Mouse (Mus musculus): ENCODE data around the gene Smndc1.

Gene Smndc1

DNA sequence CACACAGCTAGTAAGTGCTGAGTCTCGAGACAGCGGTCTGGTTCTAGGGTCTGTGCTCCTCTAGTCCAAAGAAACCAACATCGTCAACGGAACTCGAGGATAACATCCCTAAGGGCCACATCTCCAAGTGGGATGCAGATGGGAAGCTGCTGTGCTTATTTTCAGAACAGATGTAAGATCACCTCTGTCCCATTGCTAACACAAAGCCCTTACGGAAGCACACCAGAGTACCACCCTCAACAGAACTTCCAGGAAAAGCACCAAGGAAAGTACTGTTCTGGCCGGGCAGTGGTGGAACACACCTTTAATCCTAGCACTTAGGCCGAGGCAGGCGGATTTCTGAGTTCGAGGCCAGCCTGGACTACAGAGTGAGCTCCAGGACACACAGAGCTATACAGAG, 12.0 kb downstream of the Smndc1 start:
- DNase-seq: no peak

DNA sequence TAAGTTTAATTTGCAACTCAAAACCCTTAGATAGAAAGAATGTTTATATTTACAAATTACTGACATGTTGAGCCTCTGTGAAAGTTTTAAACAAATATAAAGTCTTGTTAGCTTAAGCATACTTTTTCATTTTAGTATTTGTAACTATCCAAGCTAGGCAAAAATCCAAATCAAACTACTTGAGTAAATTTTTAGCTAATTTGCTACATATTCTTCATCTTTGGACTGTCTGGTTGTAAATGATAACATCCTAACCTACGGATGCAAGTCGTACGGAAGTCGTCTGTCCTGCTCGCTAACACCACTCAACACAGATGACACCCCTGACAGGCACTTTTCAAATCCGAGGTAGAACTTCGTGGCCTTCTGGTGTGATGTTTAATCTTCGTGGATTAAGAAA, 12.7 kb downstream of the Smndc1 start:
- DNase-seq: no peak

DNA sequence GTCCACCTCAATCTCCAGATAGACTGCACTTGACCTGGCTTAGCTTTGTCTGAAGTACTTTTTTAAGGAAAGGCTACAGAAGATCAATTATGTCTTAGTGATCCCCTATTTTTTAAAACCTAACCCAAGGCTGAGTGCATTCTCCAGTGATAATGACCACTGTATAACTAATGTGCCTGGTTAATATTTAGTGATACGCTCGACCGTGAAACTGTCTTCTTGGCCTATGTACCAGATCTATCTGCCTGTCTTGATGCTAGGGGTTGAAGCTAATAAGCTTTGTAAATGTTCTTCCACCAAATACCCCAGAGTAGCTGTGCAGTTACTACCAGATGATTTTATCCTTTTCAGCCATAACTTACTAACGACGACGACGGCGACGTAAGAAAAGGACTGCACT, 14.6 kb downstream of the Smndc1 start:
- no peak for DNase-seq

DNA sequence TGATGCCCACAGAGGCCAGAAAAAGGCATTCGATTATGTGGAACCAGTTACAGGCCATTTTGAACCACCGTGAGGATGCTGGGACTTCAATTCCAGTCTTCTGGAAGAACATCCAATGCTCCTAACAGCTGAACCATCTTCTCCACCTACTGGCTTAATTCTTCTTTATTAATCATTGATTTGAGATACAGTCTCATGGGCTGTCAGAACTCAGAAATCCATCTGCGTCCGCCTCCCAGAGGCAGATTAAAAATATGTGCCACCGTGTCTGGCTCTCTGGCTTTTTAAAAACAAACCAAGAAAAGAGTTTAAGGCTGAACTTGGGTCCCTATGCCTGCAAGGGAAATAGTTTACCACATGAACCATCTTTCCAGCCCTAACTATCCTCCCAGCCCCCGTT, 15.1 kb downstream of the Smndc1 start:
- no peak for DNase-seq

DNA sequence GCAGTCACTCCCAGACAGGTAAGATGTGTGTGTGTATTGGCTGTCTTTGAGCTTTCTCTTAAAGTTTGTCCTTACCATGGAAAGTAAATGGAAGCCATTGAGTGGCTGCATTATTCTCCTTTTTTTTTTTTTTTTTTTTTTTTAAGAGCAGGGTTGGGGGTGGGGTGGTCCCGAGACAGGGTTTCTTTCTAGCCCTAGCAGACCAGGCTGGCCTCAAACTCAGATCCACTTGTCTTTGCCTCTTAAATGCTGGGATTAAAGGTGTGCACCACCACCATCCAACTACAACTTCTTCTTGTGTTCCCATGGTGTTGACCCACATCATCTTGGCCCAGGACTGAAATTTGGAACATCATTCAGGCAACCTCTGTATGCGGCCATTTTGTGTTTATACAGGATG, 16.8 kb downstream of the Smndc1 start:
- no peak for DNase-seq

DNA sequence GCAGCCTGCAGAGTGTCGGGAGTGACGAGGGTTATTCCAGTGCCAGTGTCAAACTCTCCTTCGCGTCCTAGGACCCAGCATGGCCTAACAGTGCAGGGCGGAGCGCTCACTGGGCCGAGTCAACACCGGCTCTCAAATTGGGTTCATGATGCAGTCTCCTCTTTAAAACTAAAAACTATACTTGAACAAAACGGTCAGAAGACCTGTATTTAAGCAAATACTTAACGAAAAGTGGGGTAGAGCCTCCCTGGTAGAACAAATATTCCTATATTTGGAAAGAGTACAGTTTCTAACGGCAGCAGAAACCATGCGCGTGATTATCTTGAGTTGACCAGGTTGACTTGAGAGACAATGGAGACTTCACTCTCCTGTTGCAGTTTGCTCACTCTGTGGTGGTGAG, 18.7 kb downstream of the Smndc1 start, which contains the start of gene Gm10197:
Gm10197 (minus strand) TSS at position 101 of the 400 bp plus-strand sequence.
- DNase-seq: no peak

DNA sequence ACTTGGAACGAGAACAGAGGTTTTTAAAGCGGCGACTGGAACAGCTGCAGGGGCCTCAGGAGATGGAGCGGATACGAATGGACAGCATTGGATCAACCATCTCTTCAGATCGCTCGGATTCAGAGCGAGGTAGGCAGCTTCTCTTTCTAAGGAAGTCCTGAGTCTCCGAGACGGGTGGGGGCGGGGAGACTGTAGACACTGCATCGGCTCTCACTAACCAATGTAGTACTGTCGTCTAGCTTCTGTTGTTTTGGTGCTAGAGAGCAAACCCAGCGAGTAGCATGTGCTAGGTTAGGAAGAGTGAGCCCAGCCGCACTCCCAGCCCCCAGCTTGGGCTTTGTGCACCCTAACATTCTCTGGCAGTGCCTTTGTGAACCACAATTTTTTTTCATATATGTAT, 20.1 kb downstream of the Smndc1 start:
- no peak for DNase-seq

DNA sequence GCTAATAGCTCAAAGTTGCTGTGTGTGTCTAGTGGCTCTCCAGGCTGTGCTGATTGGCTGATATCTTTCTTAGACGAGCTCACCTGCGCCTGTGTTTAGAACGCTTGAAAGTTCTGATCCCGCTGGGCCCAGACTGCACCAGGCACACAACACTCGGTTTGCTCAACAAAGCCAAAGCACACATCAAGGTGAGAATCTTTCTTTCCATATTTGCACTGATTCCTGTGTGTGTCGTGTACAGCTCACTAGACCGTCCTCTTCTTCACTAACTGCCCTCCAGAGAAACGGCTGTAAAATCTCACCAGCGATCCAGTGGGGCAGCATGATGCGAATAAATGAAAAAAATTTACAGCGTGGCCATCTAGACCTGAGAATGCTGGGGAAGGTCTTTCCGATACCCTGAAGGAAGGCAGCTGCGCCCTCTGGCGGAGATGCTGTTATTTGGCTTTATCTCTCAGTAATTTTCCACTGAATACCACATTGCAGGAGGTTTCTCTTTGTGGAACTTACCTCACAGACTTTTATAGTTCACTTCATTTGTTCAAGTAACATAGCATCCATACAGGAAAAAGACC, 20.8 kb downstream of the Smndc1 start:
- peak; percentile 93 to 96 for DNase-seq

DNA sequence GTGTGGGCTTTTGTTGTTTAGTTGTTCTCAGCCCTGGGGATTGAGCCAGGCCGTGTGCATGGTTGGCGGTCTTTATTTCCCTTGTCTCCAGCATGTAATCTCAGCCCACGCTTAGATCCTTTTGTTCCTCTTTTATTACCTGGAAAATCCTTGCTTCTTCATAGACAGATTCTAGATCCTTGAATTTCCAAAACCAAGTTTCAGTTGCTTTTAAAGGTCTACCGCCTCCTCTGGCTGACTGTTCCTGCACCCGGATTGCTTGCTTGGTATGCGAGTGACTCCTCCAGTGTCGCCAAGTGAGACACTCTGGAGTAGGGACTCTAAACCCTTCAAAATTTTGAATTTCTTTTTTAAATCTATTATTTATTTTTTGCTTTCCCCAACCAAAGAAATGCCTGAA, 23.5 kb downstream of the Smndc1 start:
- DNase-seq: no peak

DNA sequence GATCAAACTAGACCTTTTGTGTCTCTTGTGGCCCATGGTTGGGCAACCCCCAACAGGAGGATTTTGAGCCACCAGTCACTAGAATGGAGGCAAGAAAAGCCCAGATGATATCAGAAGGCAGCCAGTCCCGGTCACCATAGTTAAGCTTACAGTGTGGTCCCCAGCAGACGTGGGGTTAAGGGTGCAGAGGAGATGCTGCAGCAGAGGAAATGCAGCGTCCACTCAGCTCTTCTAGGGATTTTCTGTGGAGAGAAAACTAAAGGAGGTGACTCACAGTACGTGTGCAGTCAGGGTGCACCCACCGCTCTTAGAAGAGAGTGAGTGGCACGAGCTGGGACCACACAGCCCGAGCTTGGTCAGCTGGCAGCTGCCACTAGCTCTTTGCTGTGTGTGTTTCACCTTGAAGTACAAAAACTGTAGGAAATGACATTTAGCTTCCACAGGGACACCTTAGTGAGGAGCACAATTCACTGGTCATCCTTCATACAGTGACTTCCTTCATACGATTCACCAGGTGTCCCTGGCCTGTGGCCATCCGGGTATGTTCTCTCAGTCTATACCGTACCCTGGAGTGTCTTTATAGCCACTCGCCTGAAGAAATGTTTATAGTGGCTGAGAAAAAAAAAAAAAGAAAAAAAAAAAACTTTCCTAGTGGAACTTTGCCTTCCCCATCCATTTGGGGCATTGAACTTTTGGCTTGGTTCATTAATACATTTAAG, 24.2 kb downstream of the Smndc1 start:
- DNase-seq: no peak

DNA sequence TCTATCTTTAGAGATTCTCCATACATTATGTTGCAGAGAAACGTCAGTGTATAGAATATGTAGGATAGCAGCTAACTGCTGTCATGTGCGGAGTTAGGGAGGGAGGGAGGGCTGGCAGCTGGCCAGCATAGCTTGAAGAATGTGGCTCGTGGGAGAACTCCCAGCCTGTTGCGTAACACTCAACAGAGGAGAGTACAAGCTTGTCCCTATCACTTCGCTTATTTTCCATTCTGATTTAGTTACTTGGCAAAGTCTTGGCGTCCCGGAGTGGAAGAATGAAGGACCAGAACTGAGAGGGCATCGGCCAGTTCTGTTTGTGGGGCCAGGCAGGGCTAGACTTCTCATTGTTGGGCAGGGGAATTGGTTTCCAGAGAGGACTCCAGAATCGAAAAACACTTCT, 25.4 kb downstream of the Smndc1 start:
- peak; percentile 65 to 71 for DNase-seq

DNA sequence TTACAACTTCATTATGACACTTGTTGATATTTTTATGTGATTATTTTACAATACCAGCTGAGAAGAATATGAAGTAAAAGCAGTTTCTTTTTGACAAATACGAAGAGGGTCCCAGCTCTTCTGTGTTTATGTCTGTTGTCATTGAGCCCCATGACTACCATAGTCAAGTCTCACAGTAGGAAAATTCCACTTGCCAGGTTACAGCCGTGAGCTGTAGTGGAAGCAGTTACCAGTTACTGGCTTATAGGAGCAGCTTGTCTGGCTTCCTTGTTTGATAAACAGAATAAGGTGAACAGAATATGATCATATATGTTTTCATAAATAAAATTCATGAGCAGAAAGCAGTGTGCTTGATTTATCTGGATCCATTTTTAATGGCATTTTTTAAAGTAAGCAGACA, 25.8 kb downstream of the Smndc1 start:
- DNase-seq: no peak

DNA sequence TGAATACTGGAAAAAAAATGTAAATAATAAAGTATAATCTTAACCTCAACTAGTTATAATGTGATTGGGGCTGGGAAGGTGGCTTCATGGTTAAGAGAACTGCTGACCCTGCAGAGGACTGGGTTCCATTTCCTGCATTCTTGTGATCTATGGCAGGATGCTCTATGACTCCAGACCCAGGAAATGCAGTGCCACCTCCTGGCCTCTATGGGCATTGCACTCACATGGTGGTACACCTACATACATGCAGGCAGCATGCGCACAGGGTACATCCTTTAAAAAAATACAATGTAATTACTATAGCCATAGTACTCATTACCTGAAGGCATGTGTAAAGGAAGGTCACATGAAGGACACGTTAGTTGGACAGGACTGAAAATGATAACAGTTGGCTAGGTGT, 27.4 kb downstream of the Smndc1 start:
- peak; percentile 78 to 85 for DNase-seq

DNA sequence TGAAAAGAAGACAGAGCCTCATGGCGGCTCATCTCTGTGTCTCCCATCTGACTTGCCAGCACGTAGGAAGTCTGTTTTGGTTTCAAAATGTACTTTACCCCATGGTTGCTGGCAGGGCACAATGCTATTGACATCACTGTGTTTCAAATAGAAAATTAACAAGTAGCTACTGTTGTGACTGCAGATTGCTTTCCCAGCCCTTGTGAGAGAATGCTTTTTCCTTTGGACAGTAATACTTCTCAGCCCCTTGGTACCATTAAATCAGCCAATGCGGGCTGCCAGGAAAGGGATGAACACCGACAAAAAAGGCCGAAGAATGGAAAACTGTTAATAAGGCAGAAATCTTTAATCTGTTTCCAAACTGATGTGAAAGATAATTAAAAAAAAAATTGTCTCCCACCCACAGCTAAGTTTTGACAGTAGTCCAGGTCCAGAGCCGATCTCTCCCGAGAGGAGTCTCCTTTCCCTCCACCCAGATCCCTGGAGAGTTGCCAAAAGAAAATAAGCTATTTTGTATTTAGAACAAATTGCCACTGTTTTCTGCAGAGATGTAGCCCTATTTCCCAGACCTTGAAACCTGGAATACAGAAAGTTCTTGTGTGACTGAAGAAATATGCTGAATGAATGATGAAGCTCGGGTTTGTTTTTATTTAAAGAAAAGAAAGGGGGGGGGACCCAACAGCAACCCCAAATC, 30.0 kb downstream of the Smndc1 start:
- DNase-seq: peak; percentile 74 to 78

DNA sequence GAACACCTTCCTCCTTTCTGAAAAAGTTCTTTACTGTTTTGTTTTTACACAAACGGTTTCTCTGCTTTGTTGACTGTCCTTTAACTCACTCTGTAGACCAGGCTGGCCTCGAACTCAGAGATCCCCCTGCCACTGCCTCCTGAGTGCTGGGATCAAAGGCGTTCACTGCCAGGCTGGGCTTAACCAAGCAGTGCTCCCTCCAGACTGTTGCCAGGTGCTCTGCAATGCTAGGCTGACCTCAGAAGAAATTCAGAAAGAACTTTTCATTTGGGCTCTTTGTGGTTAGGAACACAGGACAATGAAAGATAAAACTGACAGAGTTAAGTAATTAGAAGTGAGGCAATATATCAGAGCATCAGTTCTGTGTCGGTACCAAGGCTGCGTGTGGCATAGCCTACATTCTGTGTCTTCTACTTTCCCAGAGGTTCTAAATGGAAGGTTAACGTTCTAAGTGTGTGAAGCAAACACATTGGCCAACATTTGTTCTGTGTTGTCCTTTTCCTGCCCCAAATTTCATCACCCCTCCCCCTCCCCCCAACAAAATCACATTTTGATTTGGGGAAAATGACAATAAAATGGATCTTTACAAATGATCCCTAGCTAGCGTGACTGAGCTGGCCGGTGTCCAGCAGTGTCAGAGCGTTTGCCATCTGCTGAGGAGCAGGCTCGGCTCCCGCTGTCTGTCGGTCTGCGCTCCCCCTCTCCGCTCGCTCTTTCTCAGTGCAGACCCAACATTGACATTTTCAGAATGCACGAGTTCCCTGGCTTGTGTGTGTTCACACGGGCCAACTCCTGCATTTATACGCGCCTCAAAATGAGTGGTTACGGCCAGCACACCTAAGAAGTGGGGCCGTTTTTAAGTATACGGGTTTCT, 31.0 kb downstream of the Smndc1 start:
- peak; percentile 98 for DNase-seq

DNA sequence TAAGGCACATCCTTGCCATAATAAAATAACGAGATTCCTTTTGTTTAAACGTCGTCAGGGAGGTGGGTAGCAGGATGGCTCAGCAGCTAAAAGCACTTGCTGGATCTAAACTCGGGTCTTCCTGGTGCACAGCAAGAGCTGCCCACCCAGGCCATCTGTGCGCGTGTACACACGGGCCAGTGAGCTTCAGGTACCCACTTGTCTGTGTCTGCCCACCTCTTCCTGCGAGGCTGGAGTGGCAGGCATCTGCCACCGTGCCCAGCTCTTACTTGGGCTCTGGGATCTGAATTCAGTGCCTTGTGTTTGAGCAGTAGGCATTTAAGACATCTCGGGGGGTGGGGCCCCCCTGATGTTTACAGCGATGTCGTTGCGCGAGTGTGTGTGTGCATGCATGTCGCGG, 35.3 kb downstream of the Smndc1 start:
- DNase-seq: peak; percentile 75 to 85

DNA sequence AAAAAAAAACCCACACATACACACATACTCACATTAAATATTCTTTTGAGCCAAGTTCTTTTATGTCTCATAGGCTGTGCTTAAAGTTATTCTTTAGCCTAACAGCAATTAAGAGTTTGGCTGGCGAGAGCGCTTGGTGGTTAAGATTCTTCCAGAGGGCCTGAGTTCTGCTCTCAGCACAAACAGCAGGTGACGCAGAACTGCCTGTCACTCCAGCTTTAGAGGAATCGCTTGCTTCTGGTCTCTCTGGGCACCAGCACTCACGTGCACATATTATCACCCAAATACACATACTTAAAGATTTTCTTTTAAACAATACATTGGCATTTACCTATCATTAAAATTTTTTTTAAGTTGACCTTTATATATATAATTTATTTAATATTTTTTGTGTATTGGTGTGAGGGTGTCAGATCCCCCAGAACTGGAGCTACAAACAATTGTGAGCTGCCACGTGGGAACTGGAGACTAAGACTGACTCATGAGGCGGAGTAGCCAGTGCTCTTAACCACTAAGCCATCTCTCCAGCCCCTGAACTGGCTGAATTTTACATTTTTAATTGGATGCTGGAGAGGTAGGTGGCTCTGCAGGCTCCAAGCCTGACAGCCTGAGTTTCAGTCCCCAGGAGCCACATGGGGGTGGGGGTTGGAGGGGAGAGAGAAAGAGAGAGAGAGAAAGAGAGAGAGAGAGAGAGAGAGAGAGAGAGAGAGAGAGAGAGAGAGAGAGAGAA, 35.9 kb downstream of the Smndc1 start:
- peak; percentile 50 to 67 for DNase-seq

DNA sequence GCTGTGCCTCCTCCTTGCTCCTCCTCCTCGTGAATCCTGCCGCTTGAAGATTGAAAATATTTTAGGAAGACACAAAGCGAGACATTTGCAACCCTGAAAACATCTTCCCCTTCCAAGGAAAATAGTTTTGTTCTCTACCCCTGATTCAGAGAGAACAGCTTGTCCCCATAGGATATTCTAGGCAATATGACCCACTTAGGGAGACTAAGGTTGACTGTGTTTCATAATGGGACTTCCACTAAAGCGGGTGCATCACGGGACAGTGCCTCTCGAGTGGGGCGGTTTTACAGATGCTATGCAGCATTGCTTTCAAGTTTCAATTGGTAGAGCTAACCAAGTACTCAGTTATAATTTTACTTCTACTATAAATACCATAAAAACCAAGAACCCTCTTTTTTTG, 36.5 kb downstream of the Smndc1 start:
- DNase-seq: no peak

DNA sequence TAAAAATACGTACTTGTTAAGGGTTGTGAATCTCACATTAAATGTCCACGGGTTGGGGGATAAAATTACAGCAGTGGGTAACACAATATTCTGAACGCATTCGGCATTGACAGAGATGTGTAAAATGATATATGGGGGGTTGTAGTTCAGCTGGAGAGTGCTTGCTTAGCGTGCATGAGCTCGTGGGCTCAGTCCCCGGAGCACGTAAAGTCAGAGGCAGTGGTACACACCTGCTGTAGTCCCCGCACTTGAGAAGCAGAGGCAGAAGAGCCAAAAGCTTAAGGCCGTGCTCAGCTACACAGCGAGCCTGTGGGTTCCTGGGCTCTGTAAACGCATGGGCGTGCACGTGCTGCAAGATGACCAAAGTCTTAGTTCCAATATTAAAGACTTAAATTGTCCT, 44.6 kb downstream of the Smndc1 start:
- no peak for DNase-seq

DNA sequence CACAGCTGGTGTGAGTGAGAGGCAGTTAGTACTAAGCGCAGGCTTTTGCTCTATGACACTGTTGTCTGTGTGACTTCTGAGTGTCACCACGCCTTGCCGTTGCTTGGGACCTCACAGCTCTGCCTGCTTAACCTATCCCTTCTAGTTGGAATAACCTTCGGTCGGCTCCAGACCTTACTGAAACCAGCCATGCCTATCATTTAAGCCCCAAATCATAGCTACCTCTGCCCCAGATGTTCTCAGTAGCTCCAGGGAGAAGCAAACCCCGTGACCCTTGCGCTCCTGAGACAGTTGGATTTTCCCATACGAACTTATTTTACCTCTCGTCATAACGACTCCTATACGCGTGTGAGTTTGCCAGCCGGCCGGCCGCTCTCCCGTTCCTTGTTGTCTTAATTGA, 46.3 kb downstream of the Smndc1 start:
- no peak for DNase-seq

DNA sequence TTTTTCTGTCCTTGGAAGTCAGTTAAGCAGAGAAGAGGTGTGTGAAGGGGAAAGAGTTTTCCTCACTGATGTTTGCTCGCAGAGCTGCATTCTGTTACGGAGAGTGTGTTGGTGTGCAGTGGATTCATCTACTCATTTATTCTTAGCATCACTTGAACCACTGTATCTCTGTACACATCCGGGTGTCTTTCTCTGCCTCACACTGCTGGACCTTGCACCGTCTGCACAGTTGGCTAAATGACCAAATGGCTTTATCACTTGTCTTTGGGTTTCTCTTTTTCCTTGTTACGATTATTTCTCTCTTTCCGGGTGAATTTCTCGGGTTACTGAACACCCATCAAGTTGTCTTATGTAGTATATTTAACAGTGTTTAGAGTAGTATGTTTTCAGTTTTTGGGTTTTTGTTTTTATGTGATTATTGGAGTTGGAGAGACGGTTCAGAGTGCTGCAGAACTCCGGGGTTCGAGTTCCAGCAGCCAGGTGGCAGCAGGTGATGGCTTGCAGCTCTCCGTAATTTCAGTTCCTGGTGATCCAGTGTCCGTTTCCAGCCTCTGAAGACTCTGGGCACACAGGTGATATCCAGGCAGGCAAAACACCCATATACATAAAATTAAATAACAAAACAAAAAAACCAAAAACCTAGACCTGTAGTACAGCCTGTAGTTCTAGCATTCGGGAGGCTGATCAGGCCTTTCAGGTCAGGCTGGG, 47.0 kb downstream of the Smndc1 start:
- DNase-seq: no peak

DNA sequence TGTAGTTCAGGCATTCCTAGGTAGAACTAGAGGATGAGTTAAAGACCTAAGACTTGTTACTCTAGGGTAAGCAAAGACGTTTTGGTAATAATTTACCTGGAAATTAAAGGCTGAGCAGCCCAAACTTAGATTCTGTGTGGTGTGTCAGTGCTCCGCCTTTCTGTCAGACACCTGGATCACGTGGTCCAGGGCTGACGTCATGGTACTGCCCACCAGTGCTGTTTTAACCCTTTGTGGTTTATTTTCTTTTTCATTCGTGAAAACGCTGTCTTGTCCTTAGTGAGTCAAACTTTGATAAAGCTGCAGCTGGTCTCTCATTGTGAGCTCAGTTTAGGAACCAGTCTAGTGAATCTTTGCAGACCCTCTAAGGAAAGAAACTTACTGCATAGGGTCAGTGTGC, 50.0 kb downstream of the Smndc1 start:
- peak; percentile 58 to 64 for DNase-seq

Data from cerebellum, postnatal 10 days (tissue).